Mouse (Mus musculus) hindbrain, embryonic 16.5 days (tissue): ENCODE data around the gene Plxdc2. TPM values are rescaled to one million over a fixed set of nuclear protein-coding genes. Genes with fewer than 3 reads are reported as not detected.

ENCODE experiments used
- ATAC-seq: fragments of 200-750 bp; cut with Nextera tagmentation; 2 replicates; pipeline ENCODE4 v1.8.0; 2017; ENCODE audit warnings: moderate TSS enrichment, moderate library complexity
- H3K27ac ChIP-seq: fragments of 300-500 bp; sonication (generic); 2 replicates; pipeline ENCODE4 v1.5.1; 2014; ENCODE audit warnings: low read depth, mild to moderate bottlenecking, control low read depth, low read length, moderate library complexity
- H3K27me3 ChIP-seq: fragments of 300-500 bp; sonication (generic); replicated peaks from 2 replicates; pipeline ENCODE4 v1.6.1; 2014; ENCODE audit warnings: low read length; ENCODE audit not compliant: control insufficient read depth, insufficient read depth
- H3K36me3 ChIP-seq: fragments of 300-500 bp; sonication (generic); 2 replicates; pipeline ENCODE4 v1.6.1; 2014; ENCODE audit warnings: mild to moderate bottlenecking, low read length, moderate library complexity, mixed read lengths; ENCODE audit not compliant: control insufficient read depth, insufficient read depth
- H3K4me1 ChIP-seq: fragments of 300-500 bp; sonication (generic); 2 replicates; pipeline ENCODE4 v1.6.1; 2014; ENCODE audit warnings: low read depth, low read length; ENCODE audit not compliant: control insufficient read depth, insufficient read depth
- H3K4me2 ChIP-seq: fragments of 300-500 bp; sonication (generic); 2 replicates; pipeline ENCODE4 v1.6.1; 2014; ENCODE audit warnings: mild to moderate bottlenecking, low read length, control low read depth, moderate library complexity
- H3K4me3 ChIP-seq: fragments of 300-500 bp; sonication (generic); 2 replicates; pipeline ENCODE4 v1.5.1; 2014; ENCODE audit warnings: mild to moderate bottlenecking, low read length, control low read depth, moderate library complexity
- H3K9ac ChIP-seq: fragments of 300-500 bp; sonication (generic); 2 replicates; pipeline ENCODE4 v1.6.1; 2014; ENCODE audit warnings: low read depth, mild to moderate bottlenecking, control low read depth, low read length, moderate library complexity
- H3K9me3 ChIP-seq: fragments of 300-500 bp; sonication (generic); 2 replicates; pipeline ENCODE4 v1.6.1; 2014; ENCODE audit warnings: mild to moderate bottlenecking, low read length, moderate library complexity; ENCODE audit not compliant: control insufficient read depth
- WGBS: fragments of 180-500 bp; shearing (Covaris S2); extraction: QIAGEN DNeasy Blood & Tissue Kit; methylation state at CpG from one replicate; pipeline ENCODE4 v1.1.7; 2014; 5-methylcytosine and 5-hydroxymethylcytosine counted together
- polyA plus RNA-seq: library from polyadenylated mRNA; unstranded; fragments of >200 nt; fragmentation: Nextera tagmentation; extraction: Ambion mirVana; gene quantifications from 2 replicates; pipeline ENCODE4 v1.2.1, GENCODE M21; 2015

Gene Plxdc2
- polyA plus RNA-seq, result 30.6 and 33.9 TPM in 2 replicates

DNA sequence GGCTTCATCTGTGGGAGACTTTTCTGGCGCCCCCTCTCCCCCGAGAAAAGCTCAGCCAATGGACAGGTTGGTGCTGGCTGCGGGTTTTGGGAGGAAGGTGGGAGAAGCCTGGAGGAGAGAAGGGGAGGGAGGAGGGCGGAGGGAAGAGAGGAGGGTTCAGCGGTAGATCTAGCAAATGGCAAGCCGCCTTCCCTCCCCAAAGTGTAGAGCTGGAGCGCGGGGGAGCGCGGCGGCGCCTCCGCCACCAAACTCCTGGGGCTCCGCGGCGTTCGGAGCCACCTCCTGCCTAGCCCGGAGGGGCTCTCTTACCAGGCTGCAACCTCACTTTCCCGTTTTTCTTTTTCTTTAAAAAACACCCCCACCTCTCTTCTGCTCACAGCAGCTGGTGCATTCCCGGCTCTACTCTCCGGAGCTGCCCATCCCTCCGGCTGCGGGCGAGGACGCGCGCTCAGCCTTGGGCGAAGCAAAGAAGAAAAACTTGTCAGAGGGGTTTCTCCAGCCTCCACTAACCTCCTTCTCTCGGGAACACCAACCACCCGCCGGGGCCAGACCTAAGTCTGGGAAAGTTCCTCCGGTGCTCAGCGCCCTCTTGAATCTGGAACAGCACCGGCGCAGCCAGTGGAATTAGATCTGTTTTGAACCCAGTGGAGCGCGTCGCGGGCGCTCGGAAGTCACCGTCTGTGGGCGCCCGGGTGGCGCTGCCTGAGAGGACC is at the start of gene Plxdc2:
Gene Plxdc2, plus strand, starts transcription at position 199 of the 713 bp plus-strand sequence.
- Histone ChIP-seq H3K9me3 (no peaks in the 10 kb centered on the region), H3K27ac (peak within 1 kb of the TSS; percentile 94), H3K36me3 (no peaks in the 10 kb centered on the region), H3K27me3 (no peaks in the 10 kb centered on the region), H3K9ac (peak within 1 kb of the TSS; percentile 88), H3K4me2 (peak within 1 kb of the TSS; percentile 87), H3K4me3 (peak within 1 kb of the TSS; percentile 83), H3K4me1 (peaks cover 3% of the 10 kb centered on the region)
- peak; percentile 95 for ATAC-seq
- under 1% methylated on average over 43 of the region's 45 CpGs for WGBS

DNA sequence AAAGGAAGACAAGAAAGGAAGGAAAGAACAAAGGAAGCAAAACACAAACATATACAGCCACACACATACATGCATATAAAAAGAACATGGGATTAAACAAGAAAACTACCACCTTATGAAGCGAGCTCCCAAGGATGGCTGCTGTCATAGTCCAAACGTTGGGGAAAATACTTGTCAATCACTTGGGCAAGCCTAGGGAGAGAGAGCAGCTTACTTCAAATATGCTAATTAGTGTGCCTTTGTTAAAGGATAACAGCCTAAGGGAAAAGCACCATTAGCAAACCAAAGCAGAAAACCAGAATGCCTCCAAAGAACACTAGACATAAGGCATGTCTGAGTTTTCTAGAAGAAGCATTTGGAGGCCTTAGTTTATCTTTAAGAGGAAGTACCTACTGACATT is 45.7 kb upstream of the Plxdc2 start:
- no peak overlapping the region for H3K4me3 ChIP-seq
- H3K27ac ChIP-seq, result no peak overlapping the region
- H3K4me1 ChIP-seq, result no peaks in the 10 kb centered on the region
- H3K4me2 ChIP-seq, result no peak overlapping the region
- H3K9ac ChIP-seq, result no peak overlapping the region
- WGBS, result 22% methylated on average over 2 of the region's 2 CpGs
- no peaks in the 10 kb centered on the region for H3K27me3 ChIP-seq
- H3K9me3 ChIP-seq, result no peaks in the 10 kb centered on the region
- ATAC-seq, result no peak
- H3K36me3 ChIP-seq, result no peaks in the 10 kb centered on the region

DNA sequence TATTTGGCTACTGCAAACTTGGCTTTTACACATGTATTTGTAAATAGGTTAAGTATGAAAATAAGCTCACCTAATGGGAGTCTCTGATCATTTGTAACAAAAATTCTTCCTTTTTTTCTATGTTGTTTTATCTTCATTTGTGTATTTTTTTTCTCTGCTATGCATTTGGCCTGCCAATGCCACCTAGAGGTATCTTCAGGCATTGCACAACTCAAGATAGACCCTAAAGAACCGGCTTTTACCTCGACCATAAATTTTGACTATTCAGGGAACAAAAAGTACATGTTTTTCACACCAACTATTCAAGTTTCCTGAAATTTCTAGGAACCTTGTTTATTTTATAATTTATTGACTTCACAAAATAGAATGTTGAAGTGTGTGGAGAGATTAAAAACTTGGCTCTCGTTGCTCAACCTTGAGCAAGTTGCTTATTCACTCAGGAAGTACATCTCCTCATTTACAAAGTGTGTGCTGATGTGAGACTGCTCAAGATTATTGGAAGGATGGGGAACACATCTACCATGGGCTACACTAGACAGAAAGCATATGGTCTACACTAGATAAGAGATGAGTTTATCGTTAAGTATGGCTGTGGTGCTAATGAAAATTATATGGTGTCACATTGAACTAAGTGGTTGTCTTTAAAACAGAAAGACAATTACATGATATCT is 43.6 kb upstream of the Plxdc2 start:
- Histone ChIP-seq H3K27ac (no peak overlapping the region), H3K4me2 (no peak overlapping the region), H3K27me3 (no peaks in the 10 kb centered on the region), H3K4me3 (no peak overlapping the region), H3K36me3 (no peaks in the 10 kb centered on the region), H3K4me1 (no peaks in the 10 kb centered on the region), H3K9ac (no peak overlapping the region), H3K9me3 (no peaks in the 10 kb centered on the region)
- 69% methylated on average over 4 of the region's 4 CpGs for WGBS
- no peak for ATAC-seq

DNA sequence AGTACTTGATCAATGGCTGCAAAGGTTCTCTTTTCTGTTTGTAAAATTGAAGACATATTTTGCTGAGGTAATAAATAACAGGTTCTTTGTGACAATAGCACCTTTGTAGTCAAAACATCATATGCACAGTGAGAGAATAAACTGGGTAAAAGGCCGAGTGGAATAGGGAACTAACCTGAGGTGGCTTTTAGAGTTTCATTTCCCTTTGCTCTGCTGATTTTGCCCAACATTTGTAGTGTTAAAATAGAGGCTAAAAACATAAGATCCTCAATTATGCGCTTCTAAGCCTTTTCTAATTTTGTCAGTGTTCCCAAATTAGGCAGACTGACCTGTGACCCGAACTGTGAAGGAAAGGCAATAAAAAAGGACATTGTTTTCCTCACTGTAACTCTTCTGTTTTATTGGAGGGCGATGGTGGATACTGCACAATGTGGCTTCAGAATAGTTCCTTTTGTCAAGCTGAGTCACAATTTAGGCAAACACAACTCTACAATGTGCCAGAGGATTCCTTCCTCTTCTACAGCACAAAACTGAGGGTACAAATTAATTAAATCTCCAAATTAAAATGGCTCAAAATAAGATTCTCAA is 20.8 kb upstream of the Plxdc2 start:
- H3K36me3 ChIP-seq, result no peaks in the 10 kb centered on the region
- no peak overlapping the region for H3K27ac ChIP-seq
- no peaks in the 10 kb centered on the region for H3K4me1 ChIP-seq
- no peaks in the 10 kb centered on the region for H3K27me3 ChIP-seq
- H3K4me2 ChIP-seq, result no peak overlapping the region
- H3K9me3 ChIP-seq, result no peaks in the 10 kb centered on the region
- no peak overlapping the region for H3K9ac ChIP-seq
- no peak for ATAC-seq
- H3K4me3 ChIP-seq, result no peak overlapping the region
- 49% methylated on average over 4 of the region's 4 CpGs for WGBS

DNA sequence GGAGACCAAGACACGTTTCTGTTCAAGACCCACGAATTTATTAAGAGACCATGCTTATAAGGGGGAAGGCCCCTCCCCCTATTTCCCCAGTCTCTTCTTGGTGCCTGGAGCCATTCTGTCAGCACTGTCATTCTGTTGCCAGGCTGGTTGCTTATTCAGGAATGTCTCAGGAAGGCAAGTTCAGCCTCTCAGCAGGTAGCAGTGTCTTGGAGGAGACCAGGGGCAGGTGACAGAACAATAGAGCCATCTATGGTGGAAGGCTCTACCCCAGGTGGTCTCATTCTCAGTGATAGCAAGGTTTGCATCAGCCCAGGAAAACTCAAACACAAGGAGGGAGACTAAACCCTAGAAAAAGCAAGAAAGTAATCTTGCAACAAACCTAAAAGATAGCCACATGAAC is 11.5 kb upstream of the Plxdc2 start:
- Histone ChIP-seq H3K27ac (no peak overlapping the region), H3K27me3 (no peaks in the 10 kb centered on the region), H3K4me3 (no peak overlapping the region), H3K9ac (no peak overlapping the region), H3K4me1 (no peaks in the 10 kb centered on the region), H3K9me3 (no peaks in the 10 kb centered on the region), H3K4me2 (no peak overlapping the region), H3K36me3 (no peaks in the 10 kb centered on the region)
- ATAC-seq, result no peak
- 45% methylated on average over 2 of the region's 2 CpGs for WGBS

DNA sequence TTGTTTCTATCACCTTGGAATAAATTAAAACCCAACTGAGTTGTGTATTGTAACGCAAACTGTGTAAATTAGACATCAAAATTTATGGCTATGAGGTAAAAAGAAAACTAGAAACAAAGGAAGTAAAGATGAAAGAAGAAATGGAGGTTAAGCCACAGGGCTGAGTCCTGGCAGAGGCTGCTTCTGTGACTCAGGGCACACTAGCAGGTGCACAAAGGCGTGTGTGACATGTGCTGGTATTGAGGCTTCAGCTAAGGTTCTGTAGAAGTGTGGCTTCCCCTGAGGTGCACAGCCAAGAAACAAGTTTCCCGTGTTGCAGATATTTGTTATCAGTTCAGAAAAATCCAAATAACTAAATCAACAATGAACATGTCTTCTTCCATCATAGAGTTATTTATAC is 5.0 kb upstream of the Plxdc2 start:
- WGBS, result 69% methylated on average over 3 of the region's 3 CpGs
- no peaks in the 10 kb centered on the region; the same call in 1 of the 2 replicates for H3K4me1 ChIP-seq
- no peaks in the 10 kb centered on the region for H3K36me3 ChIP-seq
- no peaks in the 10 kb centered on the region for H3K9me3 ChIP-seq
- H3K9ac ChIP-seq, result no peak overlapping the region
- H3K4me3 ChIP-seq, result no peak overlapping the region
- no peak overlapping the region for H3K4me2 ChIP-seq
- no peak for ATAC-seq
- H3K27me3 ChIP-seq, result no peaks in the 10 kb centered on the region
- H3K27ac ChIP-seq, result no peak overlapping the region

DNA sequence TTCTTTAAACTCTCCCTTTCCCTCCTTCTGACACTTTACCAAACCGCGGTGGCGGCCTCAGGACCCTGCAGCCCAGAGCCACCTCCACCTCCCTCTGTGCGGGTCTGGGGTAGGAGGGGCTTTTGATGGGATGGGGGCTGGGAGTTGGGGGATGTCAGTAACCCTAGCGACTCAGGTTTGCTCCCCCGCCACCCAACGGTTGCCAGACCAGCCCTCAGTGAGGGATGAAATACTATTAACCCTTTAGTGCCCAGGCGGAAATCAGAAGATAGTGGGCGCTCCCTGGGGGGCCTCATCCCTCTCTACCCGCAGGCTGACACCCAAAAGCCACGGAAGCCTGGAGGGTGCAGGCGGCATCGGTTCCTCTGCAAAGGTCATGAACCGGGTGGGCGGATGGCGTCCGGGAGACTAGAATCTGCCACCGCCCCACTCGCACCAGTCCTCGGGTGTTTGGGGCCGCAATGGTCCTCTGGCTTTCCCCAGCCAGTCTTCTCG is 446 bp upstream of the Plxdc2 start:
- Histone ChIP-seq H3K27me3 (no peaks in the 10 kb centered on the region), H3K4me1 (peaks cover 3% of the 10 kb centered on the region), H3K4me2 (peak overlapping the region; percentile 87), H3K4me3 (peak overlapping the region; percentile 83), H3K9me3 (no peaks in the 10 kb centered on the region), H3K36me3 (no peaks in the 10 kb centered on the region), H3K9ac (peak overlapping the region; percentile 88), H3K27ac (peak overlapping the region; percentile 94)
- peak; percentile 93 for ATAC-seq
- under 1% methylated on average over 22 of the region's 22 CpGs for WGBS

DNA sequence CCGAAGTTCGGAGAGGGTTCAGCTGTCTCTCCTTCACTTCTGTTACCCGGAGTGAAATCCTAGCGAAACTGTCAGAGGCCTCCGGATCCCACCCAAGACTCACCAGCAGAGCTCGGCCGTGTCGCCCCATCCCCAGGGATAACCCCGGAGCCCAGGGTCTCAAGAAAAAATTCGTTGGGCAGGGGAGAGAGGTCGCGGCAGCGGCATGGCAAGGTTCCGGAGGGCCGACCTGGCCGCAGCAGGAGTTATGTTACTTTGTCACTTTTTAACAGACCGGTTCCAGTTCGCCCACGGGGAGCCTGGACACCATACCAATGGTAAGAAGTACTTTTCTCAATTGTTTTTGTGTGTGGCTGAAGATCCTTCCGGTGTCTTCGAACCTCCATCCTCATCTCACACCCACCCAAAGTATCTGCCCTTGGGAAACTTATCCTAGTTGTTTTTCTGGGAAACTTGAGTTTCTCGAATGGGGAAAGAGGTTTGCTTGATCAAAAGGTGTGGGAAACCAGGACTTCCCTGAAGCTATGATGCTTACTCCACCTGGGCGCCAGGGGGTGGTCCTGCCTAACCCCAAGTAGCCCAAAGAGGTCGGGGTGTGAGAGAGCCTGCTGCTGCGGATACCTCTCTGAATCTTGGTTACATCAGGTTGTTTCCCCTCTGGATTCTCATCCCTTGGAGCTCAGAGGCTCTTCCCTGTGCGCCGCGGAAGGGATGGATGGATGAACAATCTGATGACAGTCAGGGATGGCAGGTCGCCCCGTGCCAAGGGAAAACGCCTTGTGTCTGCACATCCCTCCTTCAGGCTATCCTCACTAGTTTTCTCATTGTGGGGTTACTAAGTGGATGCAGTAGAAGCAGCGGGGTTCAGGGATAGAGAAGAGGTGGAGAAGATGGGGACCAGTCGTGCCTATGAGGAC is 1.1 kb downstream of the Plxdc2 start:
- Histone ChIP-seq H3K4me2 (peak overlapping the region; percentile 87), H3K27me3 (no peaks in the 10 kb centered on the region), H3K9ac (peak overlapping the region; percentile 88), H3K36me3 (no peaks in the 10 kb centered on the region), H3K4me3 (peak overlapping the region; percentile 83), H3K4me1 (peaks cover 3% of the 10 kb centered on the region), H3K27ac (peak overlapping the region; percentile 94), H3K9me3 (no peaks in the 10 kb centered on the region)
- no peak for ATAC-seq
- WGBS, result 1% methylated on average over 33 of the region's 33 CpGs
